In the genomic region with DNA sequence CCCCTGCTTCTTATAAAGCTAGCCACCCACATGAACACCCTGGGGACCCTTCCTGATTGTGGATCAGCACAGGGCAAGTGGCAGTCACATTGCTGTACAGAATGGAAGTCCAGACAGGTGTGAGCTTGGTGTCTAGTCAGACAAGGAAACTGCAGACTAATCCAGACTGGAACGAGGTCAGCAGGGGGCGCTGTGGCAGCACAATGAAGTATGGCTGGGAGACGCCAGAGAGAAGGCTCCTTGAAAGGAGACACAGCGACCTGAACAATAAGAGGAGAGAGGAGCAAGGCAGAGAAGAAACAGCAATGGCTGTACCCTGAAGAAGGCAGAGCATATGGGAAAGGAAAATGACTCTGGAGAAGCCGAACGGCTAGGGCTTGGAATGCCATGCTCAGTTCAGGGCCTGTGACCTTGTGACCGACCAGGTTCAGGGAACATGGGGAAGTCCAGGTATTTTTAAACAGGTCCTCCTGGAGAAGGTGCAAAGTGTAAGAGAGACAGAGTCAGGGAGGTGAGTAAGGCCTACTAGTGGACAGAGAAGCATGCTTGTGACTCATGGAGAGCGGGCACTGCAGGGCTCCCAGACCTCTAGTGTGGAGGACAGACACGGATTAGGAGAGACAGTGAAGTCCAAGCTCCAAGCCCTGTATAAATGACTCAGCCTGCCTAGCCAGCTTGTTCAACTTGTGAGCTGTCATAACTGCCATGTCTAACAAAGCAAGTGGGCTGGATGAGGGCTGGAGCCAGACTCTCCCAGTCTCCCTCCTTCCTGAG, we compare ENCODE assay signal across 8 mouse cellular contexts.
DNase-seq lines count a peak whose midpoint lies in the region; ATAC-seq and TF ChIP-seq lines count a peak whose summit lies in the region.

No protein-coding gene starts in this region.

- TF ChIP-seq CTCF in CH12.LX (conservative IDR thresholded peaks at IDR 0.05 in 1 of 2, IDR thresholded peaks at IDR 0.05 in 1 of 2; ENCODE audit: low read depth in 2 of 2, low read length in 2 of 2): peak; percentile 15 to 81; a peak in 2 of 4 replicates
- TF ChIP-seq CTCF in brain, embryonic 14.5 days (IDR thresholded peaks at IDR 0.05; ENCODE audit: borderline replicate concordance, extremely low read depth, insufficient read depth, insufficient read length): peak; percentile 79
- TF ChIP-seq CTCF in olfactory bulb, adult 2 months (IDR thresholded peaks at IDR 0.05; ENCODE audit: insufficient read depth, low read depth, low read length): peak; percentile 34; the same call in 1 of the 2 replicates

- intact Hi-C loops in heart, postnatal 14 days (cut with DNase I): loop anchor here (1.0 to 5.0 kb wide), 2 partner anchors 131 to 175 kb away; a partner anchor contains a TSS

- peak; percentile 58 for DNase-seq in CH12.LX (ENCODE audit: extremely low read depth)
- DNase-seq in brain, embryonic 14.5 days (ENCODE audit: low read depth): peak; percentile 88
- DNase-seq in fibroblast of lung, adult 2 months (ENCODE audit: low read depth): peak; percentile 18
- DNase-seq in heart, postnatal 14 days: peak; percentile 80 to 87
- peak; percentile 90 to 91 for DNase-seq in kidney, postnatal 4 days
- DNase-seq in testis, postnatal 14 days (ENCODE audit: low spot score): peak; percentile 30

- TF ChIP-seq RAD21 in CH12.LX (IDR thresholded peaks at IDR 0.05; ENCODE audit: low read depth, low read length): peak; percentile 76

- no peak overlapping the region for H3K9ac ChIP-seq in CH12.LX (ENCODE audit: insufficient read depth, low read depth)
- no peak overlapping the region for H3K9ac ChIP-seq in liver, embryonic 15.5 days

- no peak overlapping the region for H3K27ac ChIP-seq in CH12.LX (ENCODE audit: insufficient read depth, low read depth)
- H3K27ac ChIP-seq in liver, embryonic 15.5 days (replicated peaks): no peak overlapping the region
- no peak overlapping the region for H3K27ac ChIP-seq in olfactory bulb, adult 2 months (ENCODE audit: insufficient read depth, low read depth, low read length)

- in situ Hi-C loops in CH12.LX (cut with MboI; ENCODE audit: low pct_ligation_motif_present, low pct_unique_long_range_greater_than_20kb, low sequenced_read_pairs): loop anchor here (10.0 kb wide), 2 partner anchors 69 to 169 kb away; a partner anchor contains a TSS

- TF ChIP-seq POLR2A in CH12.LX (IDR thresholded peaks at IDR 0.05; ENCODE audit: low read depth, low read length): no peak
- no peak for TF ChIP-seq POLR2A in brain, embryonic 14.5 days (IDR thresholded peaks at IDR 0.05; ENCODE audit: borderline replicate concordance, extremely low read depth, insufficient read depth, insufficient read length, poor library complexity, severe bottlenecking)
- no peak for TF ChIP-seq POLR2A in olfactory bulb, adult 2 months (IDR thresholded peaks at IDR 0.05; ENCODE audit: insufficient read depth, low read depth, low read length)

- no peak for TF ChIP-seq EP300 in CH12.LX (IDR thresholded peaks at IDR 0.05; ENCODE audit: low read length)

- H3K4me3 ChIP-seq in CH12.LX (replicated peaks in 1 of 3; ENCODE audit: low read depth in 2 of 3, low read length in 2 of 3, poor library complexity in 1 of 3): no peak overlapping the region
- no peak overlapping the region for H3K4me3 ChIP-seq in liver, embryonic 15.5 days (replicated peaks)
- no peak overlapping the region for H3K4me3 ChIP-seq in olfactory bulb, adult 2 months (ENCODE audit: insufficient read depth, low read depth, low read length)

- no peak overlapping the region for H3K4me2 ChIP-seq in CH12.LX (ENCODE audit: insufficient read depth, low read depth, poor library complexity, severe bottlenecking)
- H3K4me2 ChIP-seq in liver, embryonic 15.5 days: no peak overlapping the region

- dilution Hi-C loops in CH12.LX (cut with MboI; ENCODE audit: extremely low pct_ligation_motif_present, extremely low pct_unique_long_range_greater_than_20kb, low sequenced_read_pairs): no loop called here

- peaks cover 5 to 37% of the 10 kb centered on the region in 2 experiments for H3K36me3 ChIP-seq in CH12.LX (replicated peaks in 1 of 2; ENCODE audit: control insufficient read depth in 1 of 2, insufficient read depth in 1 of 2, low read length in 1 of 2)
- H3K36me3 ChIP-seq in liver, embryonic 15.5 days (replicated peaks): 0 out of 2 replicates have a peak, but pooled peaks cover 3% of the 10 kb centered on the region

- H3K79me2 ChIP-seq in CH12.LX (replicated peaks; ENCODE audit: control insufficient read depth, extremely low read depth, insufficient read depth, poor library complexity, severe bottlenecking): no peaks in the 10 kb centered on the region

- ATAC-seq in liver, embryonic 15.5 days (ENCODE audit: insufficient read depth): peak; percentile 22; the same call in 1 of the 2 replicates

- no peaks in the 10 kb centered on the region for H3K9me3 ChIP-seq in CH12.LX (replicated peaks; ENCODE audit: low read length)
- no peaks in the 10 kb centered on the region for H3K9me3 ChIP-seq in liver, embryonic 15.5 days (replicated peaks)

- no peaks in the 10 kb centered on the region for H3K4me1 ChIP-seq in CH12.LX (ENCODE audit: control insufficient read depth in 1 of 2, insufficient read depth in 2 of 2)
- H3K4me1 ChIP-seq in liver, embryonic 15.5 days (replicated peaks): peaks cover 10% of the 10 kb centered on the region
- peaks cover 5% of the 10 kb centered on the region; the same call in 1 of the 2 replicates for H3K4me1 ChIP-seq in olfactory bulb, adult 2 months (ENCODE audit: control insufficient read depth, insufficient read depth, low read length)

- no peaks in the 10 kb centered on the region for H3K27me3 ChIP-seq in CH12.LX (replicated peaks)
- no peaks in the 10 kb centered on the region for H3K27me3 ChIP-seq in liver, embryonic 15.5 days

- 47% methylated on average over 9 of the region's 9 CpGs for WGBS in liver, embryonic 15.5 days (ENCODE audit: insufficient replicate concordance)
- WGBS in olfactory bulb, adult 2 months: 43% methylated on average over 9 of the region's 9 CpGs

TF ChIP-seq in CH12.LX, 34 proteins besides CTCF, POLR2A, EP300 and RAD21:
- TF ChIP-seq SMC3 (IDR thresholded peaks at IDR 0.05; ENCODE audit: low read depth, low read length) (peak; percentile 89), GABPA (IDR thresholded peaks at IDR 0.05; ENCODE audit: insufficient replicate concordance, low read depth, low read length) (no peak), JUND (conservative IDR thresholded peaks at IDR 0.05; ENCODE audit: low read depth, low read length) (no peak), ZC3H11A (IDR thresholded peaks at IDR 0.05; ENCODE audit: low read depth, low read length) (peak; percentile 36; the same call in 1 of the 2 replicates), SIN3A (IDR thresholded peaks at IDR 0.05; ENCODE audit: low read length) (no peak)

Comparison
In these comparisons a context has a peak if more than half of its experiments do, and no peak if none do; other contexts are left out.
1. DNase-seq: peak in every context shown above with its lines; median percentile 90 in kidney, postnatal 4 days; 88 in brain, embryonic 14.5 days; 84 in heart, postnatal 14 days; 58 in CH12.LX; 30 in testis, postnatal 14 days; 18 in fibroblast of lung, adult 2 months.